In the genomic region with DNA sequence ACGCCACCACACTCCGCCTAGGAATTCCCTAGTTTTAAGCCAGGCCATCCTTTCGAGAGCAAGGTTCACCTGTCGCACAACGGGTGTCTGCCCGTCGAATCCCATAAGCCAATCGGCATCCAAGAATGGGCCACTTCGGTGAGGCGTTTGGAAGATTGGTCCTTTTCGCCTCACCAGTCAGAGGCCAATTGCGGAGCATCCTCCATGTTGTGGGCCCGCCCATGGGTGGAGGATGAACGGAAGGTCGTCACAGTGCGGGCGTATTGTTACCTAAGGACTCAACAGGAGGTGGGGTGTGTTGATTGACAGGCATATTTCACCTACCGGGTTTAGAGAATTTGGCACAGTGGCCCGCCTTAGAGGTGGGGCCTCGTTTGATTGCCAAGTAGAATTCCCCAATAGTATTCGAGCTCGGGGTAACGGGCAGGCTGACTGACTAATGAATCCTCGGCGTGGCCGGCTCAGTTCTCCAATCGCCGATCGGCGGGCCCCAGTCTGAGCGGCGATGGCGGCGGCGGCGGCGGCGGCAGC, we compare ENCODE assay signal across 8 mouse cellular contexts. TPM values are rescaled to one million over a fixed set of nuclear protein-coding genes. Genes with fewer than 3 reads are reported as not detected.
DNase-seq lines count a peak whose midpoint lies in the region; ATAC-seq and TF ChIP-seq lines count a peak whose summit lies in the region.

No protein-coding gene starts in this region.

- peak overlapping the region; percentile 100 for H3K9ac ChIP-seq in CH12.LX (ENCODE audit: insufficient read depth, low read depth)
- H3K9ac ChIP-seq in forebrain, embryonic 11.5 days (ENCODE audit: low read length), result peak overlapping the region; percentile 99
- peak overlapping the region; percentile 99 for H3K9ac ChIP-seq in heart, embryonic 16.5 days (ENCODE audit: low read length)
- H3K9ac ChIP-seq in liver, embryonic 15.5 days, result peak overlapping the region; percentile 98
- H3K9ac ChIP-seq in neural tube, embryonic 12.5 days, result peak overlapping the region; percentile 100

- H3K79me2 ChIP-seq in CH12.LX (replicated peaks; ENCODE audit: control insufficient read depth, extremely low read depth, insufficient read depth, poor library complexity, severe bottlenecking), result peaks cover 25% of the 10 kb centered on the region

- TF ChIP-seq POLR2A in CH12.LX (IDR thresholded peaks at IDR 0.05; ENCODE audit: low read depth, low read length), result peak; percentile 80

- peak overlapping the region; percentile 87; the same call in 1 of the 2 replicates for H3K4me2 ChIP-seq in CH12.LX (ENCODE audit: insufficient read depth, low read depth, poor library complexity, severe bottlenecking)
- H3K4me2 ChIP-seq in forebrain, embryonic 11.5 days (ENCODE audit: low read depth, low read length, severe bottlenecking), result peak overlapping the region; percentile 53
- peak overlapping the region; percentile 70 for H3K4me2 ChIP-seq in heart, embryonic 16.5 days (ENCODE audit: low read depth, low read length)
- H3K4me2 ChIP-seq in liver, embryonic 15.5 days, result peak overlapping the region; percentile 89
- H3K4me2 ChIP-seq in neural tube, embryonic 12.5 days (replicated peaks), result peak overlapping the region; percentile 73

- peak overlapping the region; percentile 51; the same call in 1 of the 2 replicates for H3K27ac ChIP-seq in CH12.LX (ENCODE audit: insufficient read depth, low read depth)
- peak overlapping the region; percentile 92 for H3K27ac ChIP-seq in forebrain, embryonic 11.5 days (ENCODE audit: low read depth, low read length)
- H3K27ac ChIP-seq in heart, embryonic 16.5 days (ENCODE audit: low read length), result peak overlapping the region; percentile 94
- peak overlapping the region; percentile 88 for H3K27ac ChIP-seq in liver, embryonic 15.5 days (replicated peaks)
- H3K27ac ChIP-seq in neural tube, embryonic 12.5 days, result peak overlapping the region; percentile 92; the same call in 1 of the 2 replicates

- no peaks in the 10 kb centered on the region for H3K9me3 ChIP-seq in CH12.LX (replicated peaks; ENCODE audit: low read length)
- H3K9me3 ChIP-seq in forebrain, embryonic 11.5 days (ENCODE audit: control insufficient read depth, low read length), result no peaks in the 10 kb centered on the region
- no peaks in the 10 kb centered on the region for H3K9me3 ChIP-seq in heart, embryonic 16.5 days (replicated peaks; ENCODE audit: control insufficient read depth, low read length)
- no peaks in the 10 kb centered on the region for H3K9me3 ChIP-seq in liver, embryonic 15.5 days (replicated peaks)
- no peaks in the 10 kb centered on the region for H3K9me3 ChIP-seq in neural tube, embryonic 12.5 days

- peak; percentile 100 for DNase-seq in CH12.LX (ENCODE audit: extremely low read depth)
- DNase-seq in c-Kit-positive CD71-positive TER-119-negative erythroid progenitor cells, embryonic 14.5 days (ENCODE audit: low read depth), result peak; percentile 100
- DNase-seq in forebrain, embryonic 11.5 days (ENCODE audit: low spot score), result peak; percentile 97
- DNase-seq in kidney, postnatal 36 days, result peak; percentile 96 to 99
- peak; percentile 100 for DNase-seq in telencephalon, adult 2 months (ENCODE audit: low read depth, low spot score)

- ATAC-seq in forebrain, embryonic 11.5 days (replicated peaks; ENCODE audit: low FRiP score), result peak; percentile 98
- peak; percentile 97 for ATAC-seq in heart, embryonic 16.5 days (replicated peaks; ENCODE audit: extremely low read depth, insufficient read depth, low FRiP score)
- peak; percentile 96 for ATAC-seq in liver, embryonic 15.5 days (ENCODE audit: insufficient read depth)
- peak; percentile 99 for ATAC-seq in neural tube, embryonic 12.5 days (ENCODE audit: low FRiP score, low read depth)

- H3K4me3 ChIP-seq in CH12.LX (replicated peaks in 1 of 3; ENCODE audit: low read depth in 2 of 3, low read length in 2 of 3, poor library complexity in 1 of 3), result peak overlapping the region; percentile 61 to 81 (median 81)
- peak overlapping the region; percentile 99 for H3K4me3 ChIP-seq in forebrain, embryonic 11.5 days (ENCODE audit: low read depth, low read length)
- peak overlapping the region; percentile 97 for H3K4me3 ChIP-seq in heart, embryonic 16.5 days (ENCODE audit: low read length)
- peak overlapping the region; percentile 90 for H3K4me3 ChIP-seq in liver, embryonic 15.5 days (replicated peaks)
- H3K4me3 ChIP-seq in neural tube, embryonic 12.5 days, result peak overlapping the region; percentile 99

- under 1% methylated on average over 38 of the region's 38 CpGs for WGBS in forebrain, embryonic 11.5 days
- WGBS in heart, embryonic 16.5 days, result under 1% methylated on average over 38 of the region's 38 CpGs
- WGBS in liver, embryonic 15.5 days (ENCODE audit: insufficient replicate concordance), result under 1% methylated on average over 38 of the region's 38 CpGs
- WGBS in neural tube, embryonic 12.5 days, result under 1% methylated on average over 38 of the region's 38 CpGs

- peaks cover 26 to 31% of the 10 kb centered on the region in 2 experiments for H3K36me3 ChIP-seq in CH12.LX (replicated peaks in 1 of 2; ENCODE audit: control insufficient read depth in 1 of 2, insufficient read depth in 1 of 2, low read length in 1 of 2)
- H3K36me3 ChIP-seq in forebrain, embryonic 11.5 days (ENCODE audit: control insufficient read depth, insufficient read depth, low read length), result peaks cover 8% of the 10 kb centered on the region
- peaks cover 26% of the 10 kb centered on the region for H3K36me3 ChIP-seq in heart, embryonic 16.5 days (ENCODE audit: control insufficient read depth, insufficient read depth)
- H3K36me3 ChIP-seq in liver, embryonic 15.5 days (replicated peaks), result peaks cover 33% of the 10 kb centered on the region
- H3K36me3 ChIP-seq in neural tube, embryonic 12.5 days, result peaks cover 30% of the 10 kb centered on the region

- H3K4me1 ChIP-seq in CH12.LX (ENCODE audit: control insufficient read depth in 1 of 2, insufficient read depth in 2 of 2), result peaks cover 0 to 32% of the 10 kb centered on the region in 2 experiments; a peak in 2 of 4 replicates
- peaks cover 7% of the 10 kb centered on the region for H3K4me1 ChIP-seq in forebrain, embryonic 11.5 days (replicated peaks; ENCODE audit: control insufficient read depth, insufficient read depth, low read length)
- peaks cover 20% of the 10 kb centered on the region for H3K4me1 ChIP-seq in heart, embryonic 16.5 days (ENCODE audit: control insufficient read depth, insufficient read depth, low read length)
- peaks cover 36% of the 10 kb centered on the region for H3K4me1 ChIP-seq in liver, embryonic 15.5 days (replicated peaks)
- peaks cover 15% of the 10 kb centered on the region for H3K4me1 ChIP-seq in neural tube, embryonic 12.5 days

- no peak for TF ChIP-seq EP300 in CH12.LX (IDR thresholded peaks at IDR 0.05; ENCODE audit: low read length)

- TF ChIP-seq RAD21 in CH12.LX (IDR thresholded peaks at IDR 0.05; ENCODE audit: low read depth, low read length), result no peak

- TF ChIP-seq CTCF in CH12.LX (conservative IDR thresholded peaks at IDR 0.05 in 1 of 2, IDR thresholded peaks at IDR 0.05 in 1 of 2; ENCODE audit: low read depth in 2 of 2, low read length in 2 of 2), result no peak

- no peaks in the 10 kb centered on the region for H3K27me3 ChIP-seq in CH12.LX (replicated peaks)
- H3K27me3 ChIP-seq in forebrain, embryonic 11.5 days (ENCODE audit: control insufficient read depth, insufficient read depth, low read length), result no peaks in the 10 kb centered on the region
- no peaks in the 10 kb centered on the region for H3K27me3 ChIP-seq in heart, embryonic 16.5 days (ENCODE audit: control insufficient read depth, insufficient read depth, low read length)
- H3K27me3 ChIP-seq in liver, embryonic 15.5 days, result no peaks in the 10 kb centered on the region
- H3K27me3 ChIP-seq in neural tube, embryonic 12.5 days (replicated peaks), result no peaks in the 10 kb centered on the region

- dilution Hi-C loops in CH12.LX (cut with MboI; ENCODE audit: extremely low pct_ligation_motif_present, extremely low pct_unique_long_range_greater_than_20kb, low sequenced_read_pairs), result no loop called here

- in situ Hi-C loops in CH12.LX (cut with MboI; ENCODE audit: low pct_ligation_motif_present, low pct_unique_long_range_greater_than_20kb, low sequenced_read_pairs), result no loop called here

RNA-seq across cellular contexts. Expression of a gene that starts 1.4 kb away (rescaled TPM):
- total RNA-seq in CH12.LX (2012; rRNA removed) (56.8 and 73.7 TPM in 2 replicates), CH12.LX (2014; rRNA removed) (85.5 and 88.0 TPM in 2 replicates)
- 275 and 302 TPM in 2 replicates for polyA plus RNA-seq in CH12.LX (2012; ENCODE audit: insufficient read length, low read depth)
- polyA plus RNA-seq in forebrain, embryonic 11.5 days (2014; fragmentation: Nextera tagmentation; extraction: Ambion mirVana), result 182 and 221 TPM in 2 replicates
- 61.9 and 68.4 TPM in 2 replicates for polyA plus RNA-seq in heart, embryonic 16.5 days (2015; fragmentation: Nextera tagmentation; extraction: Ambion mirVana)
- polyA plus RNA-seq in liver, embryonic 15.5 days (2015; fragmentation: Nextera tagmentation; extraction: Ambion mirVana), result 38.6 and 46.2 TPM in 2 replicates
- 214 and 236 TPM in 2 replicates for polyA plus RNA-seq in neural tube, embryonic 12.5 days (2016; fragmentation: Nextera tagmentation; extraction: Ambion mirVana)

RNA-seq across cellular contexts. Expression of a gene that starts 10.5 kb away (rescaled TPM):
- 0.13 TPM in 1 of 2 replicates, not detected in the other for total RNA-seq in CH12.LX (2012; rRNA removed)
- not detected in 2 replicates for total RNA-seq in CH12.LX (2014; rRNA removed)
- polyA plus RNA-seq in CH12.LX (2012; ENCODE audit: insufficient read length, low read depth), result not detected in 2 replicates
- not detected in 2 replicates for polyA plus RNA-seq in forebrain, embryonic 11.5 days (2014; fragmentation: Nextera tagmentation; extraction: Ambion mirVana)
- polyA plus RNA-seq in heart, embryonic 16.5 days (2015; fragmentation: Nextera tagmentation; extraction: Ambion mirVana), result not detected in 2 replicates
- polyA plus RNA-seq in liver, embryonic 15.5 days (2015; fragmentation: Nextera tagmentation; extraction: Ambion mirVana), result not detected in 2 replicates
- not detected in 2 replicates for polyA plus RNA-seq in neural tube, embryonic 12.5 days (2016; fragmentation: Nextera tagmentation; extraction: Ambion mirVana)

RNA-seq across cellular contexts. Expression of a gene that starts 10.5 kb away (rescaled TPM):
- total RNA-seq in CH12.LX (2012; rRNA removed) (4.8 and 6.2 TPM in 2 replicates), CH12.LX (2014; rRNA removed) (0.32 and 0.50 TPM in 2 replicates)
- 0.46 and 0.76 TPM in 2 replicates for polyA plus RNA-seq in CH12.LX (2012; ENCODE audit: insufficient read length, low read depth)
- polyA plus RNA-seq in forebrain, embryonic 11.5 days (2014; fragmentation: Nextera tagmentation; extraction: Ambion mirVana), result 3.1 and 3.2 TPM in 2 replicates
- 3.3 and 4.3 TPM in 2 replicates for polyA plus RNA-seq in heart, embryonic 16.5 days (2015; fragmentation: Nextera tagmentation; extraction: Ambion mirVana)
- polyA plus RNA-seq in liver, embryonic 15.5 days (2015; fragmentation: Nextera tagmentation; extraction: Ambion mirVana), result 0.46 and 0.82 TPM in 2 replicates
- 3.8 and 4.1 TPM in 2 replicates for polyA plus RNA-seq in neural tube, embryonic 12.5 days (2016; fragmentation: Nextera tagmentation; extraction: Ambion mirVana)

RNA-seq across cellular contexts. Expression of a gene that starts 16.4 kb away (rescaled TPM):
- total RNA-seq in CH12.LX (2012; rRNA removed) (1.3 and 1.6 TPM in 2 replicates), CH12.LX (2014; rRNA removed) (0.51 and 0.55 TPM in 2 replicates)
- 1.2 and 1.4 TPM in 2 replicates for polyA plus RNA-seq in CH12.LX (2012; ENCODE audit: insufficient read length, low read depth)
- 0.69 and 1.4 TPM in 2 replicates for polyA plus RNA-seq in forebrain, embryonic 11.5 days (2014; fragmentation: Nextera tagmentation; extraction: Ambion mirVana)
- polyA plus RNA-seq in heart, embryonic 16.5 days (2015; fragmentation: Nextera tagmentation; extraction: Ambion mirVana), result 0.59 and 1.4 TPM in 2 replicates
- 0.33 and 0.63 TPM in 2 replicates for polyA plus RNA-seq in liver, embryonic 15.5 days (2015; fragmentation: Nextera tagmentation; extraction: Ambion mirVana)
- 1.1 and 1.4 TPM in 2 replicates for polyA plus RNA-seq in neural tube, embryonic 12.5 days (2016; fragmentation: Nextera tagmentation; extraction: Ambion mirVana)

RNA-seq across cellular contexts. Expression of a gene that starts 19.2 kb away (rescaled TPM):
- total RNA-seq in CH12.LX (2012; rRNA removed), result 0.71 and 1.1 TPM in 2 replicates
- 0.04 and 0.16 TPM in 2 replicates for total RNA-seq in CH12.LX (2014; rRNA removed)
- polyA plus RNA-seq in CH12.LX (2012; ENCODE audit: insufficient read length, low read depth), result 0.15 and 0.34 TPM in 2 replicates
- 44.4 and 51.8 TPM in 2 replicates for polyA plus RNA-seq in forebrain, embryonic 11.5 days (2014; fragmentation: Nextera tagmentation; extraction: Ambion mirVana)
- polyA plus RNA-seq in heart, embryonic 16.5 days (2015; fragmentation: Nextera tagmentation; extraction: Ambion mirVana), result 27.2 and 31.9 TPM in 2 replicates
- 2.2 TPM in 2 replicates for polyA plus RNA-seq in liver, embryonic 15.5 days (2015; fragmentation: Nextera tagmentation; extraction: Ambion mirVana)
- polyA plus RNA-seq in neural tube, embryonic 12.5 days (2016; fragmentation: Nextera tagmentation; extraction: Ambion mirVana), result 126 and 131 TPM in 2 replicates

Comparison
In these comparisons a context has a peak if more than half of its experiments do, and no peak if none do; other contexts are left out.
1. Peak in every context shown above with its lines: DNase-seq, ATAC-seq, H3K4me3 ChIP-seq and H3K27ac ChIP-seq.